ENCODE assay signal across 9 mouse cellular contexts in the genomic region with DNA sequence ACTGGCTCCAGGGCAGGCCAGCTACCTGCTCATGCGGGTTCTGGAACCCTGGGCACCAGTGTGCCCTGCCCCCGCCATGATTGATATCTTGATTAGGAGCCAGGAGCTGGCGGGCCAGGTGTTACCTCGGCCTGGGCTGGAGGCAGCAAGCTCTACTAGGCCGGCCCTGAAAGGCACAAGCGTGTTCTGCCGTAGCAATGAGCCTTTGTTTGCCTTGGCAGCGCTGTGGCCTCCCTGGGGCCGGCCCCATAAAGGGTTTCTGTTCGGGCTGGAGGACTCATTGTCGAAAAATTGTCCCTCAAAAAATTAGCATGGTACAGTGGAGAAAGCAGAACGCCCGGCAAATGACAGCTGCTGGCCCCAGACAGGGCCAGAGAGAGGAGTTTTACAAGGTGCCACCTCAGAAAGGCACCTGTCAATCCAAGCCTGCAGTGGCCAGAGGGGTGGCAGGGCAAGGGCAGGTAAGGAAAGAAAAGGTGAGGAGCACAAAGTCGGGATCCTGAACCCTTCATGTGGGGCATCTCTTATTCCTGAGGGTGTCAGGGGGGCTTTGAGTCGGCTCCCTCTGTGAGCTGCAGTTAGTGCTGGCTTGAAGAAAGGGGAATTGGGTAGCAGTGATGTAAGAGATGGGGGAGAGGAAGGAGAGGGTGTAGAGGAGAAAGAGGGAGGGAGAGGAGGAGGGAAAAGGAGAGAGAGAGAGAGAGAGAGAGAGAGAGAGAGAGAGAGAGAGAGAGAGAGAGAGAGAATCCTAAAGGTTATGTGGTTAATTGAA.
DNase-seq lines count a peak whose midpoint lies in the region; ATAC-seq lines count a peak whose summit lies in the region.
"Had no signal": no experiment of that assay in that cellular context is flagged by ENCODE, and none has a peak within 500 bp of the region (broad histone marks: within the 10 kb centered on the region; RNA-seq: fewer than 3 reads in every experiment).

No protein-coding gene starts in this region.

- 4% methylated on average over 15 of the region's 15 CpGs for WGBS in hindbrain, embryonic 13.5 days

- H3K9ac ChIP-seq in hindbrain, embryonic 13.5 days: 0 out of 2 replicates have a peak overlapping the region, but pooled peaks have one; percentile 49

- ATAC-seq in hindbrain, embryonic 13.5 days (ENCODE audit: low FRiP score): peak; percentile 86

- H3K4me1 ChIP-seq in hindbrain, embryonic 13.5 days (replicated peaks): peaks cover 20% of the 10 kb centered on the region

- no peaks in the 10 kb centered on the region for H3K36me3 ChIP-seq in hindbrain, embryonic 13.5 days

- peak overlapping the region; percentile 80 for H3K27ac ChIP-seq in hindbrain, embryonic 13.5 days
- H3K27ac ChIP-seq: macrophage had no signal

- peak; percentile 26 for DNase-seq in adrenal gland, postnatal 14 days
- DNase-seq in adrenal gland, postnatal 25 days: no peak
- peak; percentile 44 to 55 for DNase-seq in cerebellum, postnatal 14 days
- DNase-seq in left cerebral cortex, adult 11 months (ENCODE audit: low spot score): peak; percentile 47
- peak; percentile 44 for DNase-seq in mesoderm, embryonic 11.5 days (ENCODE audit: low read depth, low spot score)
- DNase-seq in telencephalon, adult 2 months (ENCODE audit: low read depth, low spot score): peak; percentile 21
- DNase-seq in adrenal gland, adult 2 months: no peak

- H3K4me2 ChIP-seq in hindbrain, embryonic 13.5 days: no peak overlapping the region

- no peaks in the 10 kb centered on the region for H3K9me3 ChIP-seq in hindbrain, embryonic 13.5 days

- no peak overlapping the region for H3K4me3 ChIP-seq in hindbrain, embryonic 13.5 days

- peaks cover 7% of the 10 kb centered on the region; the same call in 1 of the 2 replicates for H3K27me3 ChIP-seq in hindbrain, embryonic 13.5 days

Comparison
In these comparisons a context has a peak if more than half of its experiments do, and no peak if none do; other contexts are left out.
1. DNase-seq: peak in adrenal gland, postnatal 14 days (single experiment), cerebellum, postnatal 14 days (2 of 2), left cerebral cortex, adult 11 months (single experiment), mesoderm, embryonic 11.5 days (single experiment) and telencephalon, adult 2 months (single experiment); none in adrenal gland, postnatal 25 days (single experiment) and adrenal gland, adult 2 months (single experiment).